Mouse (Mus musculus) heart, postnatal 4 days (tissue): ENCODE results near the gene Gm29106. TPM values are rescaled to one million over a fixed set of nuclear protein-coding genes. Genes with fewer than 3 reads are reported as not detected.
"Not testable (repeated sequence)": the region's sequence is repeated elsewhere in the genome, so short reads cannot be mapped to it uniquely, and the experiment has no call there.

Source experiments
- DNase-seq: peaks from one replicate; pipeline ENCODE4 v3.0.0; 2021
- total RNA-seq, 2 experiments: library from RNA; stranded (reverse); gene quantifications; 2 replicates each; pipeline ENCODE4 v1.2.3; 2021

Gene Gm29106
- total RNA-seq = not detected

DNA sequence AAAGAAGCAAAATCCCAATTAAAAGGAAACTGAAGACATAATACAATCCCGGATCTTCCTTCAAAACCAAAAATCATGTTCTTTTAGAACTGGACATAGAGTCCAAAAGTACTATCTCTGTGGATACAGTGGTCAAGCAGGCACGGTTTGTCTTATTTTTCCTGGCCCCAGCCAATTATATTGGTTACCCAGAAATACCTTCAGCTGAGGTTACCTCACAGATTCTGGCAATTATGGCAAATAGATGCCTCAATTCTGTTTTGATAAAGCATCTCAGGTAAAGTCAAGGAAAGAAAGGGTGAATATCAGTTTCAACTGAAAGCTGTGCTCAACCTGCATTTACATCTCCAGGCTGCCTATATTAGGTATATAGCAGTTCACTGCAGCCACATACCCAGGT, at the start of gene Gm29106:
TSS of gene Gm29106 (plus strand) at position 301 of the 400 bp plus-strand sequence.
- not testable (repeated sequence) for DNase-seq

DNA sequence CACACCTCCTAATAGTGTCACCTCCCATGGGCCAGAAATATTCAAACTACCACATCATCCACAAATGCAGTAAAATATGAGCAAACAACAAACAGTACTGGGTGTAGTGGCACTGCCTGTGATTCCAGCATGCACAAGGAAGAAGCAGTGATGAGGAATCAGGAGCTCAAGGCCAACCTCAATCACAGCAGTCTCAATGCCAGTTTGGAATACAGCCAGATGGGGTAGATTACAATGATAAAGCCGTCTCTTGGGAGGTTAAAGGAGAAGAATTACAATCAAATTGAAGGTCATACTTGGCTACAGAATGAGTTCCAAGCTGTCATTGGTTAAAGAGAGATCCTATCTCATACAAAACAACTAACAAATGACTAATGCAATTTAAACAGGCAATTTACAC, 52.2 kb downstream of the Gm29106 start:
- no peak for DNase-seq

- no peak for DNase-seq
These were observed 59.7 kb downstream of the Gm29106 start for GRCm38 (mm10) chr1:118236032-118236431.

Other genes with a start within 250 kb of the Gm29106 start
- gene Gm28168, start 248.5 kb upstream of the Gm29106 start, total RNA-seq = not detected
- gene Gm7145, start 210.6 kb upstream of the Gm29106 start, total RNA-seq = not detected
- gene Tsn, start 135.2 kb downstream of the Gm29106 start, total RNA-seq = 10 to 100 TPM; 95.9 to 97.3 TPM
- 10 to 100 TPM; 24.5 to 24.8 TPM for gene Nifk, start 145.3 kb downstream of the Gm29106 start, total RNA-seq
- gene Clasp1, start 212.5 kb downstream of the Gm29106 start, total RNA-seq = 100 to 1,000 TPM; 340 to 344 TPM